Mouse (Mus musculus) frontal cortex, postnatal 36 days (tissue): ENCODE data around the gene Cacna1c.
"Not testable (repeated sequence)": the region's sequence is repeated elsewhere in the genome, so short reads cannot be mapped to it uniquely, and the experiment has no call there.

ENCODE experiments used
- DNase-seq, 2 experiments: peaks; one replicate each; pipeline ENCODE4 v3.0.0; 2022; ENCODE audit warnings: low spot score in 2 of 2

Gene Cacna1c

GRCm38 (mm10) chr6:118594833-118595680 lies 601.2 kb downstream of the Cacna1c start:
- DNase-seq: peak; percentile 31 to 47

- no peak for DNase-seq
Observed at GRCm38 (mm10) chr6:118594070-118594469, 602.1 kb downstream of the Cacna1c start.

- no peak for DNase-seq
Observed at GRCm38 (mm10) chr6:118593377-118594061, 602.7 kb downstream of the Cacna1c start.

GRCm38 (mm10) chr6:118592662-118593376 lies 603.4 kb downstream of the Cacna1c start:
- DNase-seq: no peak

GRCm38 (mm10) chr6:118578741-118579140 lies 617.5 kb downstream of the Cacna1c start:
- not testable (repeated sequence) for DNase-seq

- DNase-seq: no peak
Observed at GRCm38 (mm10) chr6:118574351-118574750, 621.9 kb downstream of the Cacna1c start.

- DNase-seq: no peak
Observed at GRCm38 (mm10) chr6:118567816-118568215, 628.4 kb downstream of the Cacna1c start.

GRCm38 (mm10) chr6:118561745-118562609 lies 634.2 kb downstream of the Cacna1c start, which contains the start of gene Ankrd26:
TSS of gene Ankrd26 (minus strand) at chr6:118562226.
- DNase-seq: peak; percentile 92

- no peak for DNase-seq
Observed at GRCm38 (mm10) chr6:118561225-118561624, 635.0 kb downstream of the Cacna1c start.

- no peak for DNase-seq
Observed at GRCm38 (mm10) chr6:118538627-118539026, 657.6 kb downstream of the Cacna1c start.
